Mouse (Mus musculus) cerebellum, adult 18-20 months (tissue): Measurements from ENCODE around the gene Ate1.
"Not testable (repeated sequence)": the region's sequence is repeated elsewhere in the genome, so short reads cannot be mapped to it uniquely, and the experiment has no call there.

Experiments used
- DNase-seq, 2 experiments: peaks; one replicate each; pipeline ENCODE4 v3.0.0; 2021

Ate1 gene

GRCm38 (mm10) chr7:130520812-130521422 is 748 bp upstream of the Ate1 start:
- no peak for DNase-seq

- peak; percentile 95 to 98 for DNase-seq
Measured at GRCm38 (mm10) chr7:130519096-130520048, 797 bp downstream of the Ate1 start.

GRCm38 (mm10) chr7:130518213-130519095 is 1.7 kb downstream of the Ate1 start:
- DNase-seq = peak; percentile 22 to 25

- no peak for DNase-seq
Measured at GRCm38 (mm10) chr7:130510243-130510642, 9.9 kb downstream of the Ate1 start.

GRCm38 (mm10) chr7:130503006-130503405 is 17.2 kb downstream of the Ate1 start:
- no peak for DNase-seq

- no peak for DNase-seq
Measured at GRCm38 (mm10) chr7:130501499-130501898, 18.7 kb downstream of the Ate1 start.

GRCm38 (mm10) chr7:130493346-130493745 is 26.8 kb downstream of the Ate1 start:
- no peak for DNase-seq

- no peak for DNase-seq
Measured at GRCm38 (mm10) chr7:130492026-130492425, 28.1 kb downstream of the Ate1 start.

- DNase-seq = not testable (repeated sequence)
Measured at GRCm38 (mm10) chr7:130479003-130479402, 41.2 kb downstream of the Ate1 start.

GRCm38 (mm10) chr7:130475970-130476369 is 44.2 kb downstream of the Ate1 start:
- peak; percentile 52 to 59 for DNase-seq

GRCm38 (mm10) chr7:130473881-130474280 is 46.3 kb downstream of the Ate1 start:
- DNase-seq = no peak

- DNase-seq = no peak
Measured at GRCm38 (mm10) chr7:130472683-130473082, 47.5 kb downstream of the Ate1 start.

- no peak for DNase-seq
Measured at GRCm38 (mm10) chr7:130471045-130471444, 49.1 kb downstream of the Ate1 start.

GRCm38 (mm10) chr7:130455587-130456246 is 64.5 kb downstream of the Ate1 start:
- no peak for DNase-seq

GRCm38 (mm10) chr7:130454226-130454625 is 65.9 kb downstream of the Ate1 start:
- no peak for DNase-seq

- no peak for DNase-seq
Measured at GRCm38 (mm10) chr7:130435776-130436175, 84.4 kb downstream of the Ate1 start.

- DNase-seq = no peak
Measured at GRCm38 (mm10) chr7:130432141-130432540, 88.0 kb downstream of the Ate1 start.

- no peak for DNase-seq
Measured at GRCm38 (mm10) chr7:130426586-130426985, 93.6 kb downstream of the Ate1 start.

GRCm38 (mm10) chr7:130425991-130426390 is 94.2 kb downstream of the Ate1 start:
- no peak for DNase-seq

GRCm38 (mm10) chr7:130419961-130420360 is 100.2 kb downstream of the Ate1 start:
- DNase-seq = no peak

- no peak for DNase-seq
Measured at GRCm38 (mm10) chr7:130407622-130408021, 112.5 kb downstream of the Ate1 start.

GRCm38 (mm10) chr7:130403346-130403745 is 116.8 kb downstream of the Ate1 start:
- no peak for DNase-seq
